Mouse (Mus musculus) E14TG2a.4 (cell line): ENCODE measurements around the gene Trpv4.

Experiments
- CTCF ChIP-seq: conservative IDR thresholded peaks from 2 replicates; pipeline ENCODE4 v1.5.1; 2014; ENCODE audit warnings: low read length
- NANOG ChIP-seq: IDR thresholded peaks from 2 replicates; pipeline ENCODE4 v1.6.1; 2014; ENCODE audit warnings: borderline replicate concordance, low read length, mixed read lengths
- POU5F1 ChIP-seq: IDR thresholded peaks from 2 replicates; pipeline ENCODE4 v1.6.1; 2014; ENCODE audit warnings: low read length, borderline replicate concordance

DNA sequence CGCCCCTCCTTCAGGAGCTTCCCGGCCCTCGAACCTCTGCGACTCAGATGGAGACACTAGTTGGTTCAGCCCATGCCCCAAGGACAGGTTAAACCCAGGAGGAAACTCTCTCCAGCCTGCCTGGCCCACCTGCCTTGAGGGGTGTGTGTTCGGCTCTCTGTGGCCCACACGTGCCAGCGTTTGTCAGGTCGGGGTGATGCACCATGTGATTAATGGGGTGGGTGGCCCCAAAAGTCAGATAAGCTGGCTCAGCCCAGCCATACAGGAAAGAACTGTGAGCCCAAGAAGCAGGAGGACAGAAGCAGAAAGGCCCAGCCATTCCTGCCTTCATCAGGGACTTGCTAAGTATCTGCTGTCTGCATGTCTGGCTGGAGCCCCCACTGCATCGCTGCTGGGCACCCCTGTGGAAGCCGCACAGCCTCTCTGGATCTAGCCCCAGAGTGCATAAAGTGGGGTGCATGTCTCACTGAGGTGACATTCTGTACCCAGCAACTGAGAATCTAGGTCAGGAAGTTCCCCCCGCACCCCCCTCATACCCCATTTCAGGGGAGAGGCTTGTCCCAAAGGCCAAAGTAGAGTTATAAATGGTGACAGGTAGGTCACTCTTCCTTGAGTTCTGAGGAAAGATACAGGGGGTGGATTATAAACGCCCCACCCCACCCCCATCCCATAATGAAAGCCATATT lies 74.6 kb downstream of the Trpv4 start:
- TF ChIP-seq CTCF (no peak), POU5F1 (no peak), NANOG (no peak)
